Mouse (Mus musculus): ENCODE results near the gene Fhit. TPM values are rescaled to one million over a fixed set of nuclear protein-coding genes. Genes with fewer than 3 reads are reported as not detected.
"Not testable (repeated sequence)": the region's sequence is repeated elsewhere in the genome, so short reads cannot be mapped to it uniquely, and the experiment has no call there.

Fhit gene
- 1.8 to 2.0 TPM in 2 of 3 replicates, not detected in the other for total RNA-seq (2017)

- peak; percentile 91 for ATAC-seq (replicated peaks; ENCODE audit: insufficient number of reproducible peaks, low FRiP score, low TSS enrichment, poor library complexity, severe bottlenecking)
Observed at GRCm38 (mm10) chr14:11161751-11162231, at the start of gene Fhit. Gene Fhit (minus strand): TSS chr14:11162035.

- no peak for ATAC-seq (replicated peaks; ENCODE audit: insufficient number of reproducible peaks, low FRiP score, low TSS enrichment, poor library complexity, severe bottlenecking)
Observed at GRCm38 (mm10) chr14:11206786-11207185, 45.0 kb upstream of the Fhit start.

GRCm38 (mm10) chr14:11160806-11161450 is 907 bp downstream of the Fhit start:
- ATAC-seq (replicated peaks; ENCODE audit: insufficient number of reproducible peaks, low FRiP score, low TSS enrichment, poor library complexity, severe bottlenecking) = peak; percentile 52

GRCm38 (mm10) chr14:11159641-11160040 is 2.2 kb downstream of the Fhit start:
- no peak for ATAC-seq (replicated peaks; ENCODE audit: insufficient number of reproducible peaks, low FRiP score, low TSS enrichment, poor library complexity, severe bottlenecking)

- no peak for ATAC-seq (replicated peaks; ENCODE audit: insufficient number of reproducible peaks, low FRiP score, low TSS enrichment, poor library complexity, severe bottlenecking)
Observed at GRCm38 (mm10) chr14:11159021-11159420, 2.8 kb downstream of the Fhit start.

- no peak for ATAC-seq (replicated peaks; ENCODE audit: insufficient number of reproducible peaks, low FRiP score, low TSS enrichment, poor library complexity, severe bottlenecking)
Observed at GRCm38 (mm10) chr14:11157741-11158140, 4.1 kb downstream of the Fhit start.

GRCm38 (mm10) chr14:11151634-11152321 is 10.1 kb downstream of the Fhit start:
- no peak for ATAC-seq (replicated peaks; ENCODE audit: insufficient number of reproducible peaks, low FRiP score, low TSS enrichment, poor library complexity, severe bottlenecking)

- ATAC-seq (replicated peaks; ENCODE audit: insufficient number of reproducible peaks, low FRiP score, low TSS enrichment, poor library complexity, severe bottlenecking) = no peak
Observed at GRCm38 (mm10) chr14:11133787-11134735, 27.8 kb downstream of the Fhit start.

GRCm38 (mm10) chr14:11132637-11133474 is 29.0 kb downstream of the Fhit start:
- no peak for ATAC-seq (replicated peaks; ENCODE audit: insufficient number of reproducible peaks, low FRiP score, low TSS enrichment, poor library complexity, severe bottlenecking)

- no peak for ATAC-seq (replicated peaks; ENCODE audit: insufficient number of reproducible peaks, low FRiP score, low TSS enrichment, poor library complexity, severe bottlenecking)
Observed at GRCm38 (mm10) chr14:11125096-11125495, 36.7 kb downstream of the Fhit start.

GRCm38 (mm10) chr14:11119076-11119475 is 42.8 kb downstream of the Fhit start:
- no peak for ATAC-seq (replicated peaks; ENCODE audit: insufficient number of reproducible peaks, low FRiP score, low TSS enrichment, poor library complexity, severe bottlenecking)

- no peak for ATAC-seq (replicated peaks; ENCODE audit: insufficient number of reproducible peaks, low FRiP score, low TSS enrichment, poor library complexity, severe bottlenecking)
Observed at GRCm38 (mm10) chr14:11085596-11085995, 76.2 kb downstream of the Fhit start.

GRCm38 (mm10) chr14:11083946-11084345 is 77.9 kb downstream of the Fhit start:
- no peak for ATAC-seq (replicated peaks; ENCODE audit: insufficient number of reproducible peaks, low FRiP score, low TSS enrichment, poor library complexity, severe bottlenecking)

GRCm38 (mm10) chr14:11083462-11083861 is 78.4 kb downstream of the Fhit start:
- no peak for ATAC-seq (replicated peaks; ENCODE audit: insufficient number of reproducible peaks, low FRiP score, low TSS enrichment, poor library complexity, severe bottlenecking)

GRCm38 (mm10) chr14:11063594-11063993 is 98.2 kb downstream of the Fhit start:
- no peak for ATAC-seq (replicated peaks; ENCODE audit: insufficient number of reproducible peaks, low FRiP score, low TSS enrichment, poor library complexity, severe bottlenecking)

- ATAC-seq (replicated peaks; ENCODE audit: insufficient number of reproducible peaks, low FRiP score, low TSS enrichment, poor library complexity, severe bottlenecking) = no peak
Observed at GRCm38 (mm10) chr14:11060221-11060620, 101.6 kb downstream of the Fhit start.

GRCm38 (mm10) chr14:11039503-11040300 is 122.1 kb downstream of the Fhit start:
- not testable (repeated sequence) for ATAC-seq (replicated peaks; ENCODE audit: insufficient number of reproducible peaks, low FRiP score, low TSS enrichment, poor library complexity, severe bottlenecking)

- no peak for ATAC-seq (replicated peaks; ENCODE audit: insufficient number of reproducible peaks, low FRiP score, low TSS enrichment, poor library complexity, severe bottlenecking)
Observed at GRCm38 (mm10) chr14:11021391-11021790, 140.4 kb downstream of the Fhit start.

Measured in monocyte, adult 5-6 weeks (primary cell).